Mouse (Mus musculus) CH12.LX (cell line): Measurements from ENCODE around the gene Hecw2.

ENCODE experiments used
- CHD2 ChIP-seq: IDR thresholded peaks from 2 replicates; pipeline ENCODE4 v1.6.1; 2011; ENCODE audit warnings: low read length, improper control_type of control experiment
- CTCF ChIP-seq, 2 experiments: IDR thresholded peaks in 1 of 2; conservative IDR thresholded peaks in 1 of 2; 2 replicates each; pipeline ENCODE4 v1.5.1; 2011 to 2012; ENCODE audit warnings: low read depth in 2 of 2, low read length in 2 of 2, improper control_type of control experiment in 1 of 2, inconsistent platforms in 1 of 2, mild to moderate bottlenecking in 1 of 2, moderate library complexity in 1 of 2
- EP300 ChIP-seq: IDR thresholded peaks from 2 replicates; pipeline ENCODE4 v1.6.1; 2011; ENCODE audit warnings: low read length, improper control_type of control experiment
- HCFC1 ChIP-seq: IDR thresholded peaks from 2 replicates; pipeline ENCODE4 v1.6.1; 2012; ENCODE audit warnings: low read depth, mild to moderate bottlenecking, inconsistent platforms, low read length, improper control_type of control experiment
- JUN ChIP-seq: IDR thresholded peaks from 2 replicates; pipeline ENCODE4 v1.6.1; 2011; ENCODE audit warnings: low read depth, mild to moderate bottlenecking, low read length, improper control_type of control experiment, moderate library complexity; ENCODE audit not compliant: insufficient read depth
- MAFK ChIP-seq: IDR thresholded peaks from 2 replicates; pipeline ENCODE4 v1.6.1; 2011; ENCODE audit warnings: low read length, improper control_type of control experiment; ENCODE audit not compliant: insufficient replicate concordance
- MAX ChIP-seq: IDR thresholded peaks from 2 replicates; pipeline ENCODE4 v1.6.1; 2011; ENCODE audit warnings: low read length, improper control_type of control experiment
- POLR2A ChIP-seq: IDR thresholded peaks from 2 replicates; pipeline ENCODE4 v1.6.1; 2011; ENCODE audit warnings: low read depth, mild to moderate bottlenecking, improper control_type of control experiment, low read length
- POLR2AphosphoS2 ChIP-seq: IDR thresholded peaks from 2 replicates; pipeline ENCODE4 v1.6.1; 2011; ENCODE audit warnings: low read depth, low read length, improper control_type of control experiment
- UBTF ChIP-seq: IDR thresholded peaks from 2 replicates; pipeline ENCODE4 v1.6.1; 2012; ENCODE audit warnings: low read depth, mild to moderate bottlenecking, inconsistent platforms, low read length, improper control_type of control experiment, moderate library complexity
- USF1 ChIP-seq: IDR thresholded peaks from 2 replicates; pipeline ENCODE4 v1.6.1; 2014; ENCODE audit warnings: low read depth, mild to moderate bottlenecking, inconsistent platforms, low read length, improper control_type of control experiment
- ZMIZ1 ChIP-seq: IDR thresholded peaks from 2 replicates; pipeline ENCODE4 v1.6.1; 2012; ENCODE audit warnings: low read depth, mild to moderate bottlenecking, inconsistent platforms, low read length, improper control_type of control experiment

- TF ChIP-seq CTCF (conservative IDR thresholded peaks at IDR 0.05 in 1 of 2, IDR thresholded peaks at IDR 0.05 in 1 of 2; ENCODE audit: low read depth in 2 of 2, low read length in 2 of 2) (no peak), POLR2AphosphoS2 (no peak), HCFC1 (no peak), POLR2A (no peak), CHD2 (no peak), ZMIZ1 (no peak), MAFK (no peak), USF1 (no peak), EP300 (no peak), UBTF (no peak), MAX (no peak), JUN (no peak)
These were observed 437.7 kb downstream of the Hecw2 start for GRCm38 (mm10) chr1:53757316-53757715.
